Mouse (Mus musculus) B cell, adult 67 days (primary cell): ENCODE data around the gene Tacstd2. TPM values are rescaled to one million over a fixed set of nuclear protein-coding genes. Genes with fewer than 3 reads are reported as not detected.

ENCODE experiments used
- total RNA-seq, 2 experiments: library from RNA; stranded (reverse); gene quantifications; 4 replicates each; pipeline ENCODE4 v1.2.4; 2023

Tacstd2 gene
- total RNA-seq: 1 to 10 TPM; 4.0 to 5.1 TPM

DNA sequence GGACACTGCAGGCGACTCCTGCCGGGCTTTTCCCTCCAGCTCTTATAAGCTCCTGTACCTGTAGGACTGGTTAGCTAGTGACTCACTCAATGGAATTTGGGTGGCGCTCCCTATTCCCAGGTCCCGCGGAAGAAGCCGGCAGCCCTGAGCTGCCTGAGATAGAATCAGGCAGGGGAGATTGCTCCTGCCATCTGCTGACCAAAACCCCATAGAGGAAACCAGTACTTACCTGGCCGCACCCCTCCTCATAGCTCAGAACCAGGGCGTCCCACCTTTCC, at the start of gene Tacstd2:
Tacstd2 (minus strand) TSS at position 20 of the 278 bp plus-strand sequence.

DNA sequence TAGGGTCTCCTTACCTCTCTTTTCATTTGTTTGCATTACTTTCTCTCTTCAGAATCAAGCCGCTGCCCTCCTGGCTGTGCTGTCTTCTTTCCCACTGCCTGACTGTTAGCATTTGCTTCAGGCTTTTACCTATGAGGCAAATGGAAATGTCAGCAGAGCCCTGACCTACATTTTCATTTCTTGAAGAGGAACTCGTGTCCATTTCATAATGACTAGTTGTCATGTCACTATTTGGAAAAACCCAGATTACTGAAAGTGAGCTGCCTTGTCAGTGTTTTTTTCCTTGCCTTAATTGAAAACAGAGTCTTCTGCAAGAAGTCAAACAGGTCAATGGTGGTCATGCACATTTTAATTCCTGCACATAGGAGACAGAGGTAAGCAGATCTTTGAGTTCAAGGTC, 43.8 kb downstream of the Tacstd2 start, which contains the start of gene Il23r:
Il23r (minus strand) TSS at position 101 of the 400 bp plus-strand sequence.

Other genes with a start within 250 kb of the Tacstd2 start
- under 1 TPM in 1 of 2 experiments, not detected in 1; 0.49 TPM for gene Il12rb2, start 159.6 kb downstream of the Tacstd2 start, total RNA-seq
- gene Il23r, start 43.9 kb downstream of the Tacstd2 start, total RNA-seq: not detected